Mouse (Mus musculus) embryo, embryonic 9.5 days (tissue): ENCODE results near the gene Commd2.

ENCODE experiments used
- DNase-seq: peaks from one replicate; pipeline ENCODE4 v3.0.0-alpha.2; 2017; ENCODE audit errors: extremely low spot score

Commd2 gene

DNA sequence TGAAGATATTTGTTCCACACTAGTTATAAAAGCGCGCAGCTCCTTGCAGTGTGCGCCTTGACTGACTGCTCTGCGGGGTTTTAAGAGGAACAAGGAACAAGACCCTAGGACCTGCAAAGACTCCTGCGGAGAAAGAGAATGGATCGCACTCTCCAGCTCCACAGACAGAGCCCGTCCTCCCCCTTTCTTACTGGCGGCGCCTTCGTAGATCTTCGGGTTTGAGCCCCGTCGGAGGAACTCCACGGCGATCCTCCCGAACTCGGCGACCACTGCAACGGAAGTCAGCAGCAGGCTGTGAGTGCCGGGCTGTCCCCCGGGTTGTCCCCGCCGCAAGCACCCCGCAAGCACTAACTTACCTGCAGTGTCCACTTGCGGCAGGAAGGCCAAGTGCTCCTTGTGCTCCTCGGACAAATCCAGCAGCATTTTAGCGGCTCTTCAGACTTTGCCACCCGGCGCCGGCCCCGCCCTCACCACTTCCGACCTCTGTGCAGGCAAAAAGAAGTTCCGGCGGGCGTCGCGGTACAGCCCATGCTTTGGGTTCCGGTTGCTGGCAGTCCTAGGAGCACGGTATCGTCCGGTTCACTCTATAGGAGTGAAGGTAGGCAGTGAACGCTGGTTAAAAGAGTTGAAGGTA lies at the start of gene Commd2:
Gene Commd2 (minus strand): TSS at position 485 of the 634 bp plus-strand sequence.
- DNase-seq, result peak; percentile 94

DNA sequence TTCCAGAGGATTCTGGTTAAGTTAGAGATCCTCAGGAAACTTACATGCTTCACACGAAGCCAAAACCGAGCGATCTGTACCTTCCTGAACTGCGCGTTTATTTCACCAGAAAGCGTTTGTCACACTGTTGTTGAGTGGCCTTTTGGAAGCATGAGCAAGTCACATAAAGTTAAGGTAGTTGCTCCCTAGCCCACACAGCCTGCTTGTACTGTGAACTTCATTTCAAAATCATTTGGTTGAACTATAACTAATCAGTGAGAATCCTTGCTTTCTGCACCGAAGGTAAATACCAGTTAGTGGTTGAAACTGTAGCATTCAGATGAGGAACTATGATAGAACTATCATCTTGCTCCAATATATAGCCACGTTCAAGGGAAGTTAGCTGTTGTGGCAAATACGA lies 45.3 kb upstream of the Commd2 start:
- no peak for DNase-seq

DNA sequence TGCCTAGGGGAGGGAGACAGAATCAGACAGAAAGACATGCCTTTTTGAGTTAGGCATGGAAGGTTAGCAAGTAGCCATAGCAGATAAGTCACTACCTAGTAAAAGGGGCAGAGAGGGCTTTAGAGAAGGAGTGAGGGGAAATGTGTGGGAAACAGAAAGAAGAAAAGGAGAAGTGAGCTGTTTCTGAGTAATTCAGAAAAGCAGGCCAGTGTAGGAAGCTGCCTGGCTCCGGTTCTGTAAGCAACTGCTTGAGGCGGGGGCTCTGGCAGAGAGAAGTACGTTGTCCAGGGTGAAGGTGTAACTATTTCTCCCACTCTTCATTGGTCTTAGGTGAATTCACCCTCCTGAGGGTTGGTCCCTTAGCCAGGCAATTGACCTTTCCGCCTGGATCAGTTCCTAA lies 44.7 kb upstream of the Commd2 start:
- DNase-seq, result no peak

DNA sequence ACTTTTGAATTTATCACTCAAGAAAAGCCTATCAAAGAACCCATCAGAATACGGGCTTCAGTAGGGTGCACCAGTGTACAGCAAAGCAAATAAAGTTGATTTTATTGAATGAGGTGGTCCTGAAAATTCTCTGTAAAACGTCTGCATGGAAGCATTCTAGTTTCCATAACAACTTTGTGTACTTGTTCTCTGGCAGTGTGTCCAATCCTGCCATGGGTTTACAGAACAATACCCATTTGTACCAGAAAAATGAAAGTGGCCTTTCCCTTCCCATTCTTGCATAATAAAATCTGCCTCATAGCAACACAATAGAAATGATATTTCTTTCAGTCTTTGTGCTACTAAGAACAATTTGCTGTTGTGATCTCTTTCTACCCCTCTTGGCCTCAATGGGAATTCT lies 41.2 kb upstream of the Commd2 start, which contains the start of gene Ankub1:
Gene Ankub1 (minus strand): TSS at position 81 of the 400 bp plus-strand sequence.
- no peak for DNase-seq

DNA sequence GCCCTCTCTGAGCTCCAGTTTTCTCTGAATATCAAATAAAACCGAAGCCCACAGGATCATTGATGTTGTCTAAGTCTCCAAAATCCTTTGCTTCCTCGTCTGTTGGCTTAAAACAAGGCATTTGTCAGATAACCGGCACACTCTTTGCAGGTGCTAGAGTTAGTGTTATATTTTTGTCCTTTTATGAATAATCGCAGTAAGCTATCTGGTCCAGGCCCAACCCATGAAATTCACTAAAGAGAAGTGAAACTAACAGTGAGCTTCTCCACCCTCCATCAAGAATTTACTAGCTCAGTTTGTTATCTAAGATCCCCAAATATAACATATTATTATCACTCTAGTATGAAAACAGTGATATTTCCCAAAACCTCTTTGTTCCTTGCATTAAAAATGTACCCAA lies 40.3 kb upstream of the Commd2 start:
- DNase-seq, result no peak

DNA sequence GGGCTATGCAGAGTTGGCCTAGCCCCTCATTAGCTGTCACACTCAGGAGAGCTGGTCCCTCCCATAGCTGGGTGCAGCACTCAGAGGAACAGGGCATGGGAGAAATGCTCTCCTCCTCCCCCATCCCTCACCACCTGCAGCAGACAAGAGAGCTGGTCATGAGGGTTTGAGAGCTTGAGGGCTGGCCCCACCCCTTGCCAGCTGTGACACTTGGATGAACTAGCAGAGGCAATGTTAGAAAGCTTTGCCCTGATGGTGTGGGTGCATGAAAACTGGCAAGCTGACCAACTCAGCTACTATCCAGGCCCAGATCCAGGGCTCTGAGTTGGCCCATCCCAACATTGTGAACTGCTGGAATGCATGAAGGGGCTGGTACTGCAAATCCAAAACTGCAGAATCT lies 26.3 kb upstream of the Commd2 start:
- no peak for DNase-seq

DNA sequence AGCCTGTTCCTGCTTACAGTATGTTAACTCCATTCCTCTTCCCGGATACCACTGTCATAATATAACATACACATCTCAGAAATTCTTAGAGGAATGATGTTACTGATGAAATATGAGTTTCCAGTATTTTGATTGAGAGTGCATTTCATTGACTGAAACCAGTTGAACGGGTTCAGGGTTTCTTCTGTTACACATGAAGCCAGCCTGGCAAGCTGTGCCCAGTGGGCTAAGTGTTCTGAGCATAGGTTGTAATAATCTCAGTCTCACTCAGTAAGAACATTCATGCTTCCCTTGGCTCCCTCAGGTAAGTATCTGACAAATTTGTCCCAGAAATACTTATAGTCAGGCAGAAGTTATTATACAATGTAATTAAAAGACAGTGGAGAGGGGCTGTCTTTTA lies 22.6 kb upstream of the Commd2 start:
- no peak for DNase-seq

DNA sequence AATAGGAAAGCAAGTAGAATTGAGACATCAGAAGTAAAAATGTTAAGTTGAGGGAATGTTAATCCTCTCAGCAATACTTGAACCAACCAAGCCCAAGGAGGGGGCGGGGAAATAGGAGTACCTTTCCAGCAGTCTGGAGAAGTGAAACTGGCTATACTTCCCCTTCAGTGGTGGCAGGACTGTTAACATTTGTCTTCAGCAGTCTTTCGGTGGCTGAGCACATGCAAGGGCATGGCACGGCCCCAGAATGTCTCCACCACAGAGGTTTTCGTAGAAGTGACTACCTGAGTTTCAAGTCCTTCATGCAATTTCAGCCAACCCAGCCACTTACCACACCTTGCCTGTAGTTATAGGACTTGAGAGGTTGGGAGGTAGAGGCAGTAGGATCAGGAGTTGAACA lies 22.1 kb upstream of the Commd2 start:
- no peak for DNase-seq

DNA sequence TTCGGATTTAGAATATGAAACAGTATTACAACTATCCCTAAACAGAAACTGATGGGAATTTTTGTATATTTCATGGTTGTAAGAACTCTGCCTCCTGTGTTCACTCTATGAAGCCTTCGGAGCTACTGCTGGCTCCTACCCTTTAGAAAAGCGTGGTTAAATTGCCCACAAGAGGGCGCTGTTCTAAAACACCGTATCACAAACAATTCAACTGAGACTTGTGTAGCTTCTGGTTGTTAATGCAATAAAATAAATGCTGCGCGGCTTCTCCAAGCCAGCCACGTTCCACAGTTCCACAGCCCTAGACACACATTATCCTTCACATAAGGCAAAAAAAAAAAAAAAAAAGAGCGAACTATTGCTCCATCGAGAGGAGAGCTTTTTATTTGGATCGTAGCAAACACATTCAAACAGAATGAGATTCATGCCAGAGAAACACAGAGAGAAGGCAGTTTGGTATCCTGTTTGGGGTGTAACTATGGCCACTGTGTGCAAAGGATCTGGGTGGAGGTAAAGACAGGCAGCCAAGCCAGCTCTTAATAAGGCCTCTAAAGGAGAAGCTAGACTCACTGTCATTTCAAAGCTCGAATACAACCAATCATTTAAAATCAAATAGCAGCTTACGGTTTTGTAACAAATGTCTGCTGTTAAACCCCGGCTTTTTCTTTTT lies 15.7 kb upstream of the Commd2 start:
- peak; percentile 59 for DNase-seq

DNA sequence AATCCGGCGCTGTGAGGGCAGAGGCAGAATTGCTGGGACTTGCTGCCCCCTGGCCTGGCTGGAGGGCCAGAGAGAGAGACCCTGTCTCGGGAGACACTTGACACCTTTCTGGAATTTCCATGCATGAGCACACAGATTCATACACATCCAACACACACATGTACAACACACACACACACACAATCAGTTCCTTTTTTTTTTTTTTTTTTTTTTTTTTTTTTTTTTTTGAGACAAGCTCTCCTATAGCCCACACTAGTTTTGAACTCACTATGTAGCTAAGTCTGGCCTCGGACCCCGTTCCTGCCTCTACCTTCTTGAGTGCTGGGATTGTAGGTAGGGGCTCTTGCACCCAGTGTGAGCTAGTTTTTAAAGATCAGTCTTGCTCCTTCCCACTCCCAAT lies 14.4 kb upstream of the Commd2 start:
- no peak for DNase-seq

DNA sequence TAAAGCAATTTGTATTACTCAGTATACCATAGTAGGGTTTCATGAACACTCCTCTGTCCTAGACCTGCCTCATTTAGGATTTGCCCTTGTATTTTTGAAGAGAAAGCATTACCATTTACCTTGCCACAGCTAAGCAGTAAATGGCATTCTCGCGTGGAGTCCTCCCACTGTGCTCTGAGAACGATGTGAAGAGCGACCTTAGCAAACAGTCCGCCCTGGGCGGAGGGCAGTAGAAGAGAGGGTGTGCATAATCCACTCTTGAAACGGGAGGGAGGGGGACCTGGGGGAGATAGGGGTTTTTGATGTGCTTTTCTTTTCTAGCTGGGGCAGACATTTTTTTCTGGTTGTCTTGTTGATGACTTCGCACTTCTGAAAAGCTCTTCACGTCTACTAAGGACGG lies 13.2 kb upstream of the Commd2 start:
- no peak for DNase-seq

DNA sequence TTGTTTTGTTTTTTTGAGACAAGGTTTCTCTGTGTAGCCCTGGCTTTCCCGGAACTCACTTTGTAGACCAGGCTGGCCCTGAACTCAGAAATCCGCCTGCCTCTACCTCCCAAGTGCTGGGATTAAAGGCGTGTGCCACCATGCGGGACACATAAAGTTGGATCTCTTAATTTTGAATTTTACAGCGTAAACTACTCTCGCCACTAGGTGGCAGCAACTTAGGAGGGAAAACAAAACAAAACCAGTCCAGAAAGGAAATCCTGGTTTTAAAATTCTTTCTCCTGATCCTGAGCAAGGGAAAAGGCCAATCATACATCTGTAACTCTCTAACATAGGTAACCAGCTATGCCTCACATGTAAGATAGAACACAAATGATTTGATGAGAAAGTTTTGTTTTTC lies 12.2 kb upstream of the Commd2 start:
- peak; percentile 69 for DNase-seq

DNA sequence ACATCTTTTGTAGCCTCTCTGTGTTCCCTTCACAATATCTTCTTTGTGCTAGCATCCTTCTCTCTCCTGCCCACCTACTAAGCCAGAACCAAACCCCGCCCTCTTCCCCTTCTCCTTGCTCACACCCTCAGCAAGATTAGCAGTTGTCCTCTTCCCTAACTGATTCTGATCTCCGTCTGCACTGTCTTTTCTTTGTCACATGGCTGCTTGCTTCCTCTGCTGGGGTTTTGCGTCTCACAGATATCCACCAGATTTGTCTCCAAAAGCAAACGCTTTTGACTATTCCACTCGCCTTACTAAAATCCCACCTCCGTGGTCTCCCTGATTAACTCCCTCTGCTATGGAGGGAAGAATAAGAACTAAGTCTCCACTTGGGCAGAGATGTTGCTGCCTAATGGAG lies 7.1 kb upstream of the Commd2 start:
- DNase-seq, result no peak

DNA sequence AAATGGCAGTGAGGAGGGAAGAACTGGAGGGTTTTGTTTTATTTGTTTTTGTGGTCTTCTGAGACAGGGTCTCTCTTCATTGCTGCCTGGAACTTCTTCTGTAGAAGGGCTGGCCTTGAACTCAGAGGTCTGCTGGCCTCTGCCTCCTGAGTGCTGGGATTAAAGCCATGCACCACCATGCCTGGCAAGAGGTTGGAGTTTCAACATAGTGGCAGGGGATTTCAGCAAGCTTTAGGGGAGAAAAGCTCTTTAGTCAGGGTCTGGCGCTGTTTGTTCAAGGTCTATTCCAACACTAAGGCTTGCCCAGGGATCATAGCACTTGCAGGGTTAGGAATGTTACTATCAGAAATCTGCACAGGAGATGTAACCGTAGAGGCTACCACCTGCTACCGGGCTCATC lies 2.1 kb upstream of the Commd2 start:
- DNase-seq, result no peak

DNA sequence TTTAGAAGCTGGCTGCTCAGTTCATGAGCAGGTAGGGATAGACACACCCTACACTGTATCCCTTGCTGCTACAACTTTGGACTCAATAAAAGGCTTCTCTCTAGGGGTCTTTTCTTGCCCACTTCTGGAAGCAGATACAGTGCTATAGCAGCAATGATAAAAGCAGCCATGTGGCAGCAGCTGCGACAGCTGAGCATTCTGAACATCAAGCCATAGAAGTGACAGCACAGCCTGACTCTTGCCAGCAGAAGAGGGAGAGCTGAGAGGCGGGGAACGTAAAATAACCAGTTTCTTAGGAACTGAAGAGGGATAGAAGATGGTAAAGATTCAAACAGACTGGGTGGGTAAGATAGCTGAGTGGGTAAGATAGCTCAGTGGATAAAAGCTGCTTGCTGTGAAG lies 970 bp upstream of the Commd2 start:
- DNase-seq, result no peak

DNA sequence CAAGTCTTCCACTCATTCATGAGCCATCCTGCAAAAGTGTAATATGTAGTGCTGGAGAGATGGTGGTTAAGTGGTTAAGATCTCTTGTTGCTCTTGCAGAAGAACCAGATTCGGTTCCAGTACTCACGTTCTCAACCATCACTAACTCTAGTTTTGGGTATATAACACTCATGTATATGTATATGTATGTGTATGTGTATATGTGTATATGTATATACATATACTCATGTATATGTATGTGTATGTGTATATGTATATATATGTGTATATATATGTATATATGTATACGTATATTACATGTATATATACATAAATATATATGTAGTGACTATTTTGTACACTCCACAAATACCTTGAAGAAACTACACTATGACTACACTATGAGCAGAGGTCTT lies 347 bp upstream of the Commd2 start:
- DNase-seq, result no peak

DNA sequence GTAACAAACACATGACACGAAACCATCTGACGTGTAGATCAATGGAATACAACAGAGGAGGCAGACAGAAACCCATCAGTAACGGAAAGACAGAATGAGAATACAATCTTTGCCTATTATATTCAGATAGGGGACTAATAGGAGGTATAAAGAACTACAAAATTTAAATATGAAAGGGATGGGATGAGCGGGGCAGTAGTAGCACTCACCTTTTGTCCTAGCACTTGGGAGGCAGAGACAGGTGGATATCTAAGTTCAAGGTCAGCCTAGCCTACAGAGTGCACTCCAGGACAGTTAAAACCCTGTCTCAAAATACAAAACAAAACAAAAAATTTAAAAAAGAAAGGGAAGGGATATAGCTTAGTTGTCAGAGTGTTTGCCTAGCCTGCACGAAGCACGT lies 8.3 kb downstream of the Commd2 start:
- DNase-seq, result no peak

DNA sequence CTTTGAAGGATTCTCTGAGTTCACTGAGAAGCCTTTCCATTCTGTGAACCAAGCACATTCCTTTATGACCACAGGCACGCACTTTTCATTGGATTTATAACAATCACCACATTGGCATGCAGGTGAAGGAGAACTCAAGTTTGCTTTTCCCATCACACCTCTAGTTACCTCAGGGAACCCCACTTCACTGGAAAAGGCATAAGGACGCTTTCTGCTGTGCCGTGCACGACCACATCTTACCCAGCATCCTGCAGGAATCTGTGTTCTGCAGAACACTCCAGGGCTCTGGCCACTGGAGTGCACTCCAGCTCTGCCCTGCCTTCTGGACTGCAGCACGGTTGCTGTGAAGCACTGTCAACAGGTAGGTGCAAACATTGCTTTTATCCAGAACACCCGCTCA lies 13.9 kb downstream of the Commd2 start:
- no peak for DNase-seq

DNA sequence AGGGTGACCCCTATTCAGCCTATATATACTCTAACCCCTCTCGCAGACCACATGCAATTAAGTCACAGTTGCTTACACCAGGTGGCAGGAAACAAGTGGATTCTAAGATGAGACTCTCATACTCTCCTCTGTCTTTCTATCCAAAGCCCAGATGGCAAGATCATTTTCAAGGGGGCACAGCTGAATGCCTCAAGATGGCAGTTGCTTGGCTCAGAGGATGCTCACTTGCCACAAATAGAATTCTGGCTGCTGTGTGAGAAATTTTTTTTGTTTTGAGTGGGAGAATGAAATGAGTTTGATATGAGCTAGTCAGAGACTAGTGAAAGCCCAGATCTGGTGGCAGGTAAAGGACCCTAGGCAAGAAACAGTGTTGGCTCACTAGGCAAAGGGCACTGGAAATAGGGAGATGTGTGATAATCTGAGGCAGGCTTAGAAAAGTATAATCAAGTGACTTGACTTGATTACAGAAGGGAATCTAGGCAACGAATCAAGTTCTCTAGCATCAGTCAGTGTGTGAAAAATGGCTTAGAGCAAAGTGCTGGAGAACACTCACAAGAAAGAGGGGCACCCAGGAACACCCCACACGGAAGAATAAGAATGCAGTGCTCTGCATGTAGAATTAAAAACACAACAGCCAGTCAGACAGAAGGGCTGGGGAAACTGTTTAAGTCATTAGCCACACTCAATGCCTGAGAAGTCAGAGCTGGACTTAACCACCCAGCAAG lies 16.6 kb downstream of the Commd2 start:
- no peak for DNase-seq

DNA sequence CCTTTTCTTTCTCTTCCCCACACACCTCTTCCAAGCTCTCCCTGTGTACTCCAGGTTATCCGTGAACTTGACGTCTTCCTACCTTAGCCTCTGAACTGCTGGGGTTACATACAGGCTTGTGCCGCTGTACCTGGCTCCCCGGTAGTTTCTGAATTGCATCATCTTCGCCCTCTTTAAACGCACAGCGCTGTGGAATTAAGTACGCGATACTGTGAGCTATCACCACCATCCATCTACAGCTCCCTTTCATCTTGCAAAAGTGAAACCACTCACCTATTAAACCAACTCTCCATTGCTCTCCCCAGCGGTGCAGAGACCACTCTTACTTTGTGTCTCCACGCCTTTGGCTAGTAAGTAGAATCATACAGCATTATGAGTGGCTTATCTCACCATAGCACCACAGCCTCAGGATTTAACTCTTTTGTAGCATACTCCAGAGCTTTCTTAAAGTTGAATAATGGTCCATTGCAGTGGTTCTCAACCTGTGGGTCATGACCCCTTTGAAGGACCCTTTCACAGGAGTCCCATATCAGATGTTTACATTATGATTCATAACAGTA lies 24.5 kb downstream of the Commd2 start:
- no peak for DNase-seq

DNA sequence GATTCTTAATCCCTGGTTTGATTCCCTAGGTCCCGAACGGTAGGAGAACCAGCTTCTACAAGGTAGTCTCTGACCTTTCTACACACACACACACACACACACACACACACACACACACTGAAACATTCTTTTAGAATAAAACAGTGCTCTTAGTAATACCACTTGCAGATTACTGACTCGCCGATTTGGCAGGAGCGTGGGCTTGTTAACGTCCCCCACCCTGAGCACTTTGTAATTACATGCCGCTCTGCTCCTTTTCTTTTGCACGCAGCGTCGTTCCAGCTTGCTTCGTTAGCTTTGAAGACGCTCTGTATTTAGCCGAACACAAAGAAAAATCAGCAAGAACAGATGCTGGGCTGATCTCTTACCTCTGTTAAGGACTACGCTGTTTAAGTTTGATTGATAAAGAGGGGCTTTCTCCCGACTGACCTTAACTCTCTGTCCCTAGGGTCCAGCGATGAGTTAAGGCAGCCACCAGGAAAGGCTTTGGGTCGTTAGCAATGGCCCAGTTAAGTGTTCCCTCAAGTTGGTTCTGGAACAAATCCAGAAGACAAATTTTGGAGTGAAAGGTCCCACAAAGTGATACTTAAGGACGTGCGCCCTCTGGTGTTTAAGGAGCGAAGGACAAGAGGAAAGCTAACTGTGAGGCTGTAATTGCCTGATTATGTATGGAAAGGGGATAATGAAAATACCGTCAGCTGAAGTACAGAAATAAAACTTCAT lies 26.1 kb downstream of the Commd2 start:
- peak; percentile 71 for DNase-seq

DNA sequence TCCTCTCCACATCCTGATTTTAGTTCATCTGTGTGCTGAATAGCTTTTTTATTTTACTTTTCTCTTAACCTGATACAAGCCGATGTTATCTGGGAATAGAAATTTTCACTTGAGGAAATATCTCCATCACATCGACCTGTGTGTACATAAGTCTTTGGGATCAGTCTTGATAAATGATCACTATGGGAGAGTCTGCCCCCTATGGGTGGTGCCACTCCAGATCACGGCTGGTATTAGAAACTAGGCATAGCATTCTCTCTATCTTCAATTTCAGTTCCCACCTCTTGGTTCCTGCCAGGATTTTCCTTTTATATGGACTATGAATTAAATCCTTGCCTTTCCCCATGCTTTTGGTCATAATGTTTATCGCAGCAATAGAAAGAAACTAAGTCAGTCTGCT lies 31.8 kb downstream of the Commd2 start:
- peak; percentile 8 for DNase-seq
